Mouse (Mus musculus): ENCODE results near the gene Gm11007. TPM values are rescaled to one million over a fixed set of nuclear protein-coding genes. Genes with fewer than 3 reads are reported as not detected.

Gm11007 gene
- polyA plus RNA-seq (2017; shearing (Covaris generic)), result 4.4 TPM

GRCm38 (mm10) chr2:175643678-175644077 lies at the start of gene Gm11007:
Gene Gm11007 (plus strand): TSS chr2:175643978.

Other genes with a start within 250 kb of the Gm11007 start
- gene Gm4724, start 208.2 kb upstream of the Gm11007 start, polyA plus RNA-seq (2017; shearing (Covaris generic)), result 4.7 TPM
- 4.9 TPM for gene Zfp965, start 174.0 kb upstream of the Gm11007 start, polyA plus RNA-seq (2017; shearing (Covaris generic))
- not detected for gene Zfp969, start 59.7 kb downstream of the Gm11007 start, polyA plus RNA-seq (2017; shearing (Covaris generic))
- gene Gm2007, start 97.6 kb downstream of the Gm11007 start, polyA plus RNA-seq (2017; shearing (Covaris generic)), result 4.4 TPM
- gene Gm14288, start 157.1 kb downstream of the Gm11007 start, polyA plus RNA-seq (2017; shearing (Covaris generic)), result not detected
- gene Gm6710, start 225.2 kb downstream of the Gm11007 start, polyA plus RNA-seq (2017; shearing (Covaris generic)), result 2.5 TPM

Measured in effector memory CD4-positive, alpha-beta T cell, adult 5 months (primary cell).